Mouse (Mus musculus): ENCODE measurements around the gene Vmn1r85.

Gene Vmn1r85

GRCm38 (mm10) chr7:13037901-13038555 lies 56.9 kb downstream of the Vmn1r85 start, which contains the start of gene Ube2m:
Gene Ube2m, minus strand, starts transcription at chr7:13038275.
- DNase-seq (ENCODE audit: low read depth) = peak; percentile 98

DNA sequence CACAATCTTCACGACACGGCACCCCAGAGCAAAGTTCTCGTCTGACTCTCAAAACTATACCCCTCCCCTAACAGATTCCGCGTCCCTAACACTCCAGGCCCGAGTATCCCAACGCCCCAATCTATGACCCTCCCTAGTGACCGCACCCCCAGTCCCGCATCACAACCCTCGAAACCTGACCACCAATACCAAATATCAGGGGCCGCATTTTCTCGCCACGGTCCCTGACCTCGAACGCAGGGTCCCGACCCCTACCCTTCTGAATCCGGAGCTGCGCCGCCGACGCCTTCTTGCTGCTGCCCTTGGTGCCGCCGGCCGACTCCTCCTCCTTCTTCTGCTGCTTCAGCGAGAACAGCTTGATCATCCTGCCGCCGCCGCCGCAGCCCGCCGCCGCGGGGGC lies 57.6 kb downstream of the Vmn1r85 start:
- no peak for DNase-seq (ENCODE audit: low read depth)

DNA sequence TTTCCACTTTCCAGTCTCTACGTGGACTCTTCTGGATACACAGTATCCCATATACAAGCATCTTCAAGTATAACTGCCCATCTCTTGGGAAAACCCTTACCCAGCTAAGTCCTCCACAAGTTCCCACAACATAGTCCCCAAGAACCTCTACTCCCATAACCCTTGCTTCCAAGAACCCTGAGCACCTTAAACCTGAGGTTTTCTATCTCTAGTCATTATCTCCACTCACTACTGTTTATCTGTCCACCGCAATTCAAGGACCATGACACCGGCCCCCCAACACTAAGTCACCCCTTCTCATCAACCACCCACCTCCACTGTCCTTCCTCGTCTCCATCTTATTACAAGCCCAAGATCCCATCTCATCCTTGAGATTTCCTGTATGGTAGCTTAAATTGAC lies 58.2 kb downstream of the Vmn1r85 start:
- DNase-seq (ENCODE audit: low read depth) = no peak

- DNase-seq (ENCODE audit: low read depth) = no peak
Measured at GRCm38 (mm10) chr7:13035211-13035855, 59.6 kb downstream of the Vmn1r85 start.

- peak; percentile 97 for DNase-seq (ENCODE audit: low read depth)
Measured at GRCm38 (mm10) chr7:13034148-13034977, 60.6 kb downstream of the Vmn1r85 start, which contains the start of gene Chmp2a. Gene Chmp2a, minus strand, starts transcription at chr7:13034807.

- DNase-seq (ENCODE audit: low read depth) = no peak
Measured at GRCm38 (mm10) chr7:13033451-13034147, 61.4 kb downstream of the Vmn1r85 start.

All from 416B (cell line).